ENCODE assay signal across 8 mouse cellular contexts in the genomic region with DNA sequence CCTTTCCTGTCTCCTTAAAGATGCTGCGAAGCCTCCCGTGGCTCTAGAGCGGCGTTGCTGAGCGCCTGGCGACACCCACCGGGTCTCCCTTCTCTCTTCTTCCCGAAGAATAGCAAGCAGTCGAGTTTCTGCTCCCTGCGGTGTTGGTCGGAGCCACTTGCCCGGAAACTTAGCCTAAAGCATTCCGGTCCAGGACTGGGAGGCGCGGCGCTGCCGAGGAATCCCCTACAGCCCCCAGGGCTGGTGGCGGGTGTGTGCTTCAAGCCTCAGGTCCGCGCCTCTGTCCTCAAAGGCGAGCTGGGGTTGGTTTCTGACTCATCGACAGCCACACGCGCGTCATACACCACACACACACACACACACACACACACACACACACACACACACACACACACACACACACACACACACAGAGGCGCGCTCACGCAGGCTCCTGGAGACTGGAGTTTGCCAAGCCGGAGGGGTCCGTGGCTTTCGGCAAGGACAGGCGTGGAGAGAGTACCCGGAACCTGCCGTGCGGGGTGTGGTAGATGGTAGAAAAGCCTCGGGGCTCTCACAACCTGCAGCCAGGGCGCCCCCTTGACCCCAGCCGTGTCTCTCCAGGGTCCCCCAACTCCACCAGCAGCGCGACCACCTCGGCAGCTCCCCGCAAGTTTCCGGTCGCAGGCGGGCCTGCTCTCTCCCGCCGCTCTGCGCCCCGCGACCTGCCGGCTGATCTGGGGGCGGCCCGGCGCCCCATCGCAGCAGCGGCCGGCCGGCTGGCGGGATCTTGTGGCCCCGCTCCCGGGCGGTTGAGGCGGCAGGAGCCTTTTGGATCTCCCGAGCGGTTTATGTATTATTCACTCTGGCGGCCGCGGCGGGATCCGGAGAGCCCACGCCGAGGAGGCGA.
A peak's percentile ranks its signal among the peaks of the same experiment; 100 is the strongest.
DNase-seq lines count a peak whose midpoint lies in the region; ATAC-seq and TF ChIP-seq lines count a peak whose summit lies in the region.

No protein-coding gene starts in this region.

- peaks cover 82% of the 10 kb centered on the region for H3K27me3 ChIP-seq in E14TG2a.4 (ENCODE audit: insufficient read depth, low read length)
- peaks cover 27% of the 10 kb centered on the region for H3K27me3 ChIP-seq in heart, embryonic 15.5 days

- no peaks in the 10 kb centered on the region for H3K36me3 ChIP-seq in E14TG2a.4 (ENCODE audit: insufficient read depth, low read length)
- no peaks in the 10 kb centered on the region for H3K36me3 ChIP-seq in heart, embryonic 15.5 days

- H3K4me1 ChIP-seq in E14TG2a.4 (replicated peaks; ENCODE audit: low read depth, low read length) = peaks cover 28% of the 10 kb centered on the region
- H3K4me1 ChIP-seq in cortical plate, adult 2 months (ENCODE audit: control insufficient read depth, insufficient read depth, low read length) = peaks cover 6% of the 10 kb centered on the region; the same call in 1 of the 2 replicates
- H3K4me1 ChIP-seq in heart, embryonic 15.5 days (replicated peaks) = peaks cover 35% of the 10 kb centered on the region

- H3K9me3 ChIP-seq in E14TG2a.4 (ENCODE audit: low read length) = no peaks in the 10 kb centered on the region
- H3K9me3 ChIP-seq in heart, embryonic 15.5 days (replicated peaks) = no peaks in the 10 kb centered on the region

- H3K4me3 ChIP-seq in E14TG2a.4 (replicated peaks; ENCODE audit: low read length) = peak overlapping the region; percentile 83
- peak overlapping the region; percentile 81 for H3K4me3 ChIP-seq in cortical plate, adult 2 months (ENCODE audit: insufficient read depth, low read length)
- H3K4me3 ChIP-seq in heart, embryonic 15.5 days = peak overlapping the region; percentile 87

- peak; percentile 21 to 33 for DNase-seq in B cell, adult 2 months
- peak; percentile 31 for DNase-seq in layer of hippocampus, adult 9-11 months
- peak; percentile 54 for DNase-seq in right cerebral cortex, postnatal 25 days
- DNase-seq in gastrocnemius, adult 8-10 months (ENCODE audit: low spot score in 2 of 2) = no peak

- peak overlapping the region; percentile 62 for H3K9ac ChIP-seq in heart, embryonic 15.5 days

- no peak for ATAC-seq in heart, embryonic 15.5 days (replicated peaks; ENCODE audit: insufficient number of reproducible peaks, insufficient read depth, low FRiP score, low read depth)
- ATAC-seq in megakaryocyte, adult 5-6 weeks (ENCODE audit: poor library complexity, severe bottlenecking) = peak; percentile 34

- WGBS in heart, embryonic 15.5 days = under 1% methylated on average over 72 of the region's 73 CpGs

- H3K4me2 ChIP-seq in heart, embryonic 15.5 days = peak overlapping the region; percentile 99

- no peak for TF ChIP-seq POLR2A in cortical plate, adult 2 months (IDR thresholded peaks at IDR 0.05; ENCODE audit: extremely low read depth, insufficient read depth, low read length)

- peak overlapping the region; percentile 40; the same call in 1 of the 2 replicates for H3K27ac ChIP-seq in cortical plate, adult 2 months (ENCODE audit: insufficient read depth, low read length)
- H3K27ac ChIP-seq in heart, embryonic 15.5 days = 0 out of 2 replicates have a peak overlapping the region, but pooled peaks have one; percentile 24

- TF ChIP-seq CTCF in E14TG2a.4 (conservative IDR thresholded peaks at IDR 0.05; ENCODE audit: low read length) = no peak
- no peak for TF ChIP-seq CTCF in cortical plate, adult 2 months (IDR thresholded peaks at IDR 0.05; ENCODE audit: extremely low read depth, insufficient read depth, low read length)

Comparison
In these comparisons a context has a peak if more than half of its experiments do, and no peak if none do; other contexts are left out.
1. DNase-seq: peak in B cell, adult 2 months (2 of 2), layer of hippocampus, adult 9-11 months (single experiment) and right cerebral cortex, postnatal 25 days (single experiment); none in gastrocnemius, adult 8-10 months (0 of 2).
2. Peak in every context shown above with its lines, with median percentiles within 50 percentile points of each other: H3K4me3 ChIP-seq.